Mouse (Mus musculus): ENCODE results near the gene Gm156. TPM values are rescaled to one million over a fixed set of nuclear protein-coding genes. Genes with fewer than 3 reads are reported as not detected.
"Not testable (repeated sequence)": the region's sequence is repeated elsewhere in the genome, so short reads cannot be mapped to it uniquely, and the experiment has no call there.

Gene Gm156
- total RNA-seq (2021) = not detected
- long read RNA-seq, experiment 1 = 0 reads
- long read RNA-seq, experiment 2 = 0 reads

- intact Hi-C loops (cut with DNase I); DNase-seq: not testable (repeated sequence)
Observed at GRCm38 (mm10) chr6:129784170-129784569, at the start of gene Gm156. Gene Gm156, minus strand, starts transcription at chr6:129784270.

GRCm38 (mm10) chr6:129825559-129825958, 41.5 kb upstream of the Gm156 start:
- no peak for DNase-seq
- intact Hi-C loops (cut with DNase I) = no loop called here

- no peak for DNase-seq
- intact Hi-C loops (cut with DNase I) = no loop called here
Observed at GRCm38 (mm10) chr6:129824004-129824403, 39.9 kb upstream of the Gm156 start.

- intact Hi-C loops (cut with DNase I) = no loop called here
- no peak for DNase-seq
Observed at GRCm38 (mm10) chr6:129817731-129818130, 33.7 kb upstream of the Gm156 start.

GRCm38 (mm10) chr6:129747654-129748032, 36.4 kb downstream of the Gm156 start:
- DNase-seq = no peak
- intact Hi-C loops (cut with DNase I) = no loop called here

GRCm38 (mm10) chr6:129747016-129747653, 36.9 kb downstream of the Gm156 start:
- intact Hi-C loops (cut with DNase I) = no loop called here
- no peak for DNase-seq

GRCm38 (mm10) chr6:129746151-129746550, 37.9 kb downstream of the Gm156 start:
- intact Hi-C loops (cut with DNase I) = no loop called here
- no peak for DNase-seq

- DNase-seq = no peak
- intact Hi-C loops (cut with DNase I) = no loop called here
Observed at GRCm38 (mm10) chr6:129740069-129740721, 43.9 kb downstream of the Gm156 start, which contains the start of gene Klri2. Gene Klri2, minus strand, starts transcription at chr6:129740484.

GRCm38 (mm10) chr6:129736414-129736813, 47.7 kb downstream of the Gm156 start:
- no peak for DNase-seq
- intact Hi-C loops (cut with DNase I) = no loop called here

GRCm38 (mm10) chr6:129727237-129727636, 56.8 kb downstream of the Gm156 start:
- intact Hi-C loops (cut with DNase I) = no loop called here
- no peak for DNase-seq

- no peak for DNase-seq
- intact Hi-C loops (cut with DNase I) = no loop called here
Observed at GRCm38 (mm10) chr6:129721390-129721789, 62.7 kb downstream of the Gm156 start.

GRCm38 (mm10) chr6:129720487-129720886, 63.6 kb downstream of the Gm156 start:
- intact Hi-C loops (cut with DNase I) = no loop called here

GRCm38 (mm10) chr6:129717032-129717431, 67.0 kb downstream of the Gm156 start, which contains the start of gene Klri1:
Gene Klri1, minus strand, starts transcription at chr6:129717132.
- intact Hi-C loops (cut with DNase I) = no loop called here
- DNase-seq = no peak

More at GRCm38 (mm10) chr6:129720487-129720886, 63.6 kb downstream of the Gm156 start:
- DNase-seq = no peak

Other genes with a start within 250 kb of the Gm156 start
- gene Klre1, start 206.4 kb downstream of the Gm156 start, total RNA-seq (2021) = not detected
- gene Klrd1, start 192.5 kb downstream of the Gm156 start, total RNA-seq (2021) = not detected
- not detected for gene Klrk1, start 160.4 kb downstream of the Gm156 start, total RNA-seq (2021)
- gene Klrc3, start 140.9 kb downstream of the Gm156 start, total RNA-seq (2021) = not detected
- not detected for gene Klrc2, start 123.6 kb downstream of the Gm156 start, total RNA-seq (2021)
- not detected for gene Klrc1, start 105.3 kb downstream of the Gm156 start, total RNA-seq (2021)
- gene Klri1, start 67.1 kb downstream of the Gm156 start, total RNA-seq (2021) = not detected
- gene Klri2, start 43.8 kb downstream of the Gm156 start, total RNA-seq (2021) = not detected
- gene Gm17631, start 78.4 kb upstream of the Gm156 start, total RNA-seq (2021) = not detected
- gene Klra17, start 92.4 kb upstream of the Gm156 start, total RNA-seq (2021) = not detected
- gene Klra5, start 133.4 kb upstream of the Gm156 start, total RNA-seq (2021) = not detected
- not detected for gene Klra6, start 242.7 kb upstream of the Gm156 start, total RNA-seq (2021)

All from gastrocnemius, postnatal 36 days (tissue).